Mouse (Mus musculus) ES-Bruce4 (cell line): ENCODE data around the gene Ndufaf2. TPM values are rescaled to one million over a fixed set of nuclear protein-coding genes. Genes with fewer than 3 reads are reported as not detected.

Experiments used
- H3K27ac ChIP-seq: 2 replicates; pipeline ENCODE4 v1.5.1; 2012; ENCODE audit warnings: low read length, inconsistent platforms; ENCODE audit not compliant: insufficient read depth
- H3K27me3 ChIP-seq: 2 replicates; pipeline ENCODE4 v1.6.1; 2012; ENCODE audit warnings: mild to moderate bottlenecking, low read length, inconsistent platforms; ENCODE audit not compliant: control insufficient read depth, poor library complexity, insufficient read depth, severe bottlenecking
- H3K36me3 ChIP-seq: 2 replicates; pipeline ENCODE4 v1.6.1; 2012; ENCODE audit warnings: inconsistent platforms, mild to moderate bottlenecking, low read length, moderate library complexity; ENCODE audit not compliant: control insufficient read depth, poor library complexity, insufficient read depth, severe bottlenecking
- H3K4me1 ChIP-seq: one replicate; pipeline ENCODE4 v1.8.1; 2011; ENCODE audit warnings: low read length; ENCODE audit not compliant: control insufficient read depth, insufficient read depth
- H3K4me3 ChIP-seq: 2 replicates; pipeline ENCODE4 v1.5.1; 2011; ENCODE audit warnings: low read depth, mild to moderate bottlenecking, low read length
- H3K9ac ChIP-seq: 2 replicates; pipeline ENCODE4 v1.6.1; 2012; ENCODE audit warnings: low read depth, mild to moderate bottlenecking, inconsistent platforms; ENCODE audit not compliant: poor library complexity, severe bottlenecking
- H3K9me3 ChIP-seq: replicated peaks from 2 replicates; pipeline ENCODE4 v1.6.1; 2012; ENCODE audit warnings: mild to moderate bottlenecking, low read length, inconsistent platforms; ENCODE audit not compliant: control insufficient read depth, poor library complexity, insufficient read depth, severe bottlenecking
- CTCF ChIP-seq: IDR thresholded peaks from one replicate; pipeline ENCODE4 v1.8.1; 2011; ENCODE audit warnings: low read depth, low read length
- EP300 ChIP-seq: IDR thresholded peaks from 2 replicates; pipeline ENCODE4 v1.6.1; 2011; ENCODE audit warnings: low read depth, low read length; ENCODE audit not compliant: insufficient read depth
- POLR2A ChIP-seq: IDR thresholded peaks from one replicate; pipeline ENCODE4 v1.8.1; 2011; ENCODE audit warnings: low read length; ENCODE audit not compliant: insufficient read depth
- polyA plus RNA-seq: library from polyadenylated mRNA; stranded (reverse); fragments of >200 nt; gene quantifications from 2 replicates; pipeline ENCODE4 v1.2.4, GENCODE M21; 2011; ENCODE audit warnings: low read depth; ENCODE audit not compliant: missing spikeins, insufficient read depth, insufficient read length

Ndufaf2 gene
- polyA plus RNA-seq, 1 experiment = 103 TPM

DNA sequence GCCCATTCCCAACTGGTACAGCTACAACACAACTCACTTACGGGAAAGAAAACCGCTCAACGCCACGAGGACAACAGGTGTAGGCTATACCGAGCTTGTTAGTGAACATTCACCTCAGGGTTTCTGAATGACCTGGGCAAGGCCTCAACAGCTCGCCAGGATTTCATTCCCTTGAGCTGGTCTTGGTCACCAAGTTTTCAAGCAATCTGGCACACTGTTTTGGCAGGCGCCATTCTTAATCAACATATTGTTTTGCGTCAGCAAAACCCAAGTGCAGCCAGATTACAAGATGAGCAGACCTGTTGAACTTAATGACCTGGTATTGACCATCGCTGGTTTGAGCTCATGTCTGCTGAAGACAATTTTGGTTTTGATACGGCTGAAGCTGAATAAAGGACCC lies 88.3 kb downstream of the Ndufaf2 start:
- H3K4me1 ChIP-seq = no peaks in the 10 kb centered on the region
- no peak for TF ChIP-seq CTCF
- no peak for TF ChIP-seq POLR2A
- no peak for TF ChIP-seq EP300
- no peaks in the 10 kb centered on the region for H3K9me3 ChIP-seq
- no peaks in the 10 kb centered on the region for H3K36me3 ChIP-seq
- H3K4me3 ChIP-seq = no peak overlapping the region
- no peaks in the 10 kb centered on the region for H3K27me3 ChIP-seq
- no peak overlapping the region for H3K27ac ChIP-seq
- H3K9ac ChIP-seq = no peak overlapping the region

DNA sequence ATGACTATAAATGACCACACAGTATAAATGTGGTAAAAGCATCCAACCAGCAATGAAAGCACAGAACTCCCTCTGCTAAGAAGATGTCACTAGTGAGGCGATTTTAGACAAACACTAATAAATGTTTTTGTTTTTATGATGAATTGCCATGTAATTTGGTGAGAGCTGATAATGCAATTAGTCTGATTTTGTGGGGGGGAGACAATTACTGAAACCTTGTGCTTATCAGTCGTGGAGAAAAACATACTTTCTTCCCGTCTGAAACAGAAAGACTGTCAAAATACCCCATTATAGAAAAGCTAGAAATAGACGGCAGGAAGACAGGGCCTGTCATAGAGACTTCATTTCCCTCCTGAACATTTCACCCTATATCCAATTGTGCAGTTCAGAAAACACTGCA lies 89.3 kb downstream of the Ndufaf2 start:
- no peaks in the 10 kb centered on the region for H3K9me3 ChIP-seq
- no peak for TF ChIP-seq POLR2A
- no peak for TF ChIP-seq CTCF
- TF ChIP-seq EP300 = no peak

DNA sequence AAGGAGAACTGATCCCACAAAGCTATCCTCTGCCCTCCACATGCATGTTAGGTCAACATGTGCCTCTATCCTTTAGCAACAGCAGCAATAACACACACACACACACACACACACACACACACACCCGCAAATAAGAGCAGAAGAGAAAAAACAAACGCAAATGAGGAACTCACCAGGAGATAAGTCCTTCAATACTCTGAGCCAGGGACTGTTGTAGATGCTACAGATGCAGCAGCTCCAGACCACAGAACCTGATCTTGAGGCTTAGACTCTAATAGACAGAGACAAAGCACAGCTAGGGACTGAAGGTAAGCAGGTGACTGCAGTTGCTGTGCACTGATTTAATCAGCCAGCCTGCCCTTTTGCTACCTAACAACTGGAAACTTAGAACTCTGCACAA lies 92.4 kb downstream of the Ndufaf2 start:
- no peaks in the 10 kb centered on the region for H3K4me1 ChIP-seq
- no peaks in the 10 kb centered on the region for H3K27me3 ChIP-seq
- no peak overlapping the region for H3K9ac ChIP-seq
- no peak for TF ChIP-seq EP300
- no peak for TF ChIP-seq POLR2A
- TF ChIP-seq CTCF = no peak
- no peak overlapping the region for H3K27ac ChIP-seq
- no peak overlapping the region for H3K4me3 ChIP-seq
- H3K36me3 ChIP-seq = no peaks in the 10 kb centered on the region
- no peaks in the 10 kb centered on the region for H3K9me3 ChIP-seq

More for the DNA sequence above, 89.3 kb downstream of the Ndufaf2 start:
- Histone ChIP-seq H3K9ac (no peak overlapping the region), H3K4me1 (no peaks in the 10 kb centered on the region), H3K27me3 (no peaks in the 10 kb centered on the region), H3K27ac (no peak overlapping the region), H3K4me3 (no peak overlapping the region), H3K36me3 (no peaks in the 10 kb centered on the region)

DNA sequence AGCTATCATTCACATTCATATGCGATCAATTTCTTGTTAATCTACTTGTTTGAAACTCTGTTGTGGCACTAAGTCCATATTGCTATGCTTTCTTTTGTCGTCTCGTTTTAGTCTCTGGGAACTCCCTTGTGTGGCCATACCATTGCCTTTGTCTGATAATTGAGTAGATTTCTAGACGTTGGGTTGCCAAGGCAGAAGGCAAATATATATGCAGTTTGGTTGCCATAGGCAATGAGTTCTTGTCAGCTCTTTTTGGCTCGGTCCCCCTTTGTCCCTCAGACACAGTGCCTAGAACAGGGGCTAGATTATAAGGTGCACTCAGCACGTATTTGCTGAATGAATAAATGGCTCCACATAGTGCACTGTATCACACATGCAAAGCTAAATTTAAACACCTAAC lies 94.1 kb downstream of the Ndufaf2 start:
- Histone ChIP-seq H3K4me3 (no peak overlapping the region), H3K27ac (no peak overlapping the region), H3K9me3 (no peaks in the 10 kb centered on the region), H3K4me1 (no peaks in the 10 kb centered on the region), H3K27me3 (no peaks in the 10 kb centered on the region), H3K9ac (no peak overlapping the region), H3K36me3 (no peaks in the 10 kb centered on the region)
- no peak for TF ChIP-seq POLR2A

DNA sequence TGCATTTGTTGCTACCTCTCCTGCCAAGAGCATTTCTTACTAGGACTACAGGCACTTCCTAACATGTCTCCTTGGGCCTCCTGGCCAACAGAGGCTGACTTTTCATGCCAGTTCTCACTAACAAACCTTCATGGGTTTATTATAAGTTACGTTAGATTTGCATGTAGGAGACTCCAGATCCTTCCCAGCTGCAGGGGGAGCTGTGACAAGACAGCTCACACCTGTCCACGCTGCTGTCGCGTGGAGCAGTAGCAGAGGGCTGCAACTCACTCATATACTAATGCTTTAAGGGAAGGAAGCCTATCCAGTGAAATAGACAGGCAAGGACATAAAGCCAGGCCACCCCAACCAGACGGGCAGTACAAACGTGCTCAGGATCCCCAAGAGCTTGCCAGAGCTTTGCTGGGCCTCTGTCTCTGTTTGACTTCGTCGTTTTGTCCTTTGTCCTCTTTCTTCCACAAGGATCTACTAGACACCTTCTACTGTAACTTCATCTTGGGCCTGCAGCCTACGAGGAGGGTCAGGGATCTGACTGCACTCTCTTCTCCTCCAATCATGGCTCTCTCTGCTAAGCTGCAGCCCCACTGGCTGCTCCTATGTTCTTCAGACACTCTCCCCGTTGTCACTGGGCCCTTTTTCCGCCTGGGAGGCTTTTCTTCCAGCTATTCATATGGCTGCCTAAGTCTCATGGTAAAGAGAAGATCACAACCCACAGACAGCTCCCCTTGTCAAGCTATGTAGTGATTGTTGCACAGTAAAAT lies 94.9 kb downstream of the Ndufaf2 start:
- Histone ChIP-seq H3K4me1 (no peaks in the 10 kb centered on the region), H3K9me3 (no peaks in the 10 kb centered on the region), H3K9ac (no peak overlapping the region), H3K4me3 (no peak overlapping the region), H3K27ac (no peak overlapping the region), H3K36me3 (no peaks in the 10 kb centered on the region), H3K27me3 (no peaks in the 10 kb centered on the region)
- TF ChIP-seq EP300 (no peak), CTCF (no peak), POLR2A (no peak)

DNA sequence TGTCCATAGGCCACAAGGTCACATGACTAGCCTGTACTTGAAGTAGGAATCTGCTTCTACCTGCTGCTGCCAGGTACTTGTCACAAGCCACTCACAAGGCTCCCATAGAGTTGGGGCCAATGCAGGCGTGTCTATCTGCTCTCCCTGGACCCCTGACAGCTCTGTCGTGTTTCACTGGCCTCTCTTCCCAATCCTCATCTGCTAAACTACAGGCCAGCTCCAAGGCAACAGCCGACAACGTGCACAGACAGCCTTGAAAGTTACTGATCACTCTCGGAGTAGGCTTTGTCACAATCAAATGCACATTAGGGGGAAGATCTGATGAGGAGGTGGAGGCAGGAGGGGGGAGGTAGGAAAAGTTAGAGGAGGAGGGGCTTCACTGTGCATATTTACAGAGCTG lies 95.5 kb downstream of the Ndufaf2 start:
- Histone ChIP-seq H3K4me1 (no peaks in the 10 kb centered on the region), H3K27ac (no peak overlapping the region), H3K27me3 (no peaks in the 10 kb centered on the region), H3K9me3 (no peaks in the 10 kb centered on the region), H3K4me3 (no peak overlapping the region), H3K36me3 (no peaks in the 10 kb centered on the region), H3K9ac (no peak overlapping the region)
- TF ChIP-seq CTCF (no peak), EP300 (no peak), POLR2A (no peak)
